Mouse (Mus musculus) skeletal muscle tissue, adult 2 months (tissue): ENCODE results near the gene Gpatch2l.

Experiments
- DNase-seq: peaks from one replicate; pipeline ENCODE4 v3.0.0-alpha.2; 2012; ENCODE audit warnings: low read depth, low spot score

Gene Gpatch2l

GRCm38 (mm10) chr12:86241604-86242536 lies at the start of gene Gpatch2l:
Gpatch2l (plus strand) TSS chr12:86241858.
- peak; percentile 92 for DNase-seq

- DNase-seq = no peak
Measured at GRCm38 (mm10) chr12:86192036-86192449, 49.6 kb upstream of the Gpatch2l start.

GRCm38 (mm10) chr12:86196944-86197343 lies 44.7 kb upstream of the Gpatch2l start:
- DNase-seq = no peak

GRCm38 (mm10) chr12:86203443-86204057 lies 38.1 kb upstream of the Gpatch2l start:
- no peak for DNase-seq

- DNase-seq = no peak
Measured at GRCm38 (mm10) chr12:86211099-86211520, 30.5 kb upstream of the Gpatch2l start.

- DNase-seq = peak; percentile 7
Measured at GRCm38 (mm10) chr12:86212693-86213470, 28.8 kb upstream of the Gpatch2l start.

GRCm38 (mm10) chr12:86214201-86214600 lies 27.5 kb upstream of the Gpatch2l start:
- no peak for DNase-seq

GRCm38 (mm10) chr12:86216687-86217421 lies 24.8 kb upstream of the Gpatch2l start:
- no peak for DNase-seq

- no peak for DNase-seq
Measured at GRCm38 (mm10) chr12:86220200-86221021, 21.2 kb upstream of the Gpatch2l start.

GRCm38 (mm10) chr12:86221074-86221703 lies 20.5 kb upstream of the Gpatch2l start:
- DNase-seq = no peak

- DNase-seq = no peak
Measured at GRCm38 (mm10) chr12:86234295-86234694, 7.4 kb upstream of the Gpatch2l start.

GRCm38 (mm10) chr12:86238736-86239135 lies 2.9 kb upstream of the Gpatch2l start:
- no peak for DNase-seq

- DNase-seq = no peak
Measured at GRCm38 (mm10) chr12:86242563-86242962, 905 bp downstream of the Gpatch2l start.

GRCm38 (mm10) chr12:86243936-86244335 lies 2.3 kb downstream of the Gpatch2l start:
- DNase-seq = no peak

- DNase-seq = no peak
Measured at GRCm38 (mm10) chr12:86250183-86250582, 8.5 kb downstream of the Gpatch2l start.

GRCm38 (mm10) chr12:86254910-86255309 lies 13.3 kb downstream of the Gpatch2l start:
- no peak for DNase-seq

GRCm38 (mm10) chr12:86271626-86272025 lies 30.0 kb downstream of the Gpatch2l start:
- no peak for DNase-seq

GRCm38 (mm10) chr12:86274246-86274645 lies 32.6 kb downstream of the Gpatch2l start:
- DNase-seq = no peak

GRCm38 (mm10) chr12:86275731-86276130 lies 34.1 kb downstream of the Gpatch2l start:
- DNase-seq = no peak

GRCm38 (mm10) chr12:86276463-86276862 lies 34.8 kb downstream of the Gpatch2l start:
- no peak for DNase-seq
